ENCODE assay signal across 15 mouse cellular contexts in the genomic region with DNA sequence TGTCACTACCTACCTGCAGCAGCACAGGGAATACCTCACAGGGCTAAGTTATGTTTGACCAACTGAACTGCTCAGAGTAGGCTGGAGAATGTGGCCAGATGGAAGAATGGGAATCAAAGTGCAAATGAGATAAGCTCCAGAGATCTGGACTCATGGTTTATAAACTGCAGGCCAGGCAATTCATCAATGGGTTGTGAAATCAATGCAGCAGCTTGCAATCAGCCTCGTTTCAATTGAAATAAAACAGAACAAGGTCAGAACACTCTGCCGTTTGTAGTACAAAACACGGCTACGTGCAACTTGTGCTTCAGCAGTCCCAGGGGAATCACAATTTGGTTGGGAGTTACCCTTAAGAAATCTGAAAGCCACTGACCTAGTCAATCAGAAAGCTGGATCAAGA.
DNase-seq lines count a peak whose midpoint lies in the region; ATAC-seq lines count a peak whose summit lies in the region.
"Had no signal": no experiment of that assay in that cellular context is flagged by ENCODE, and none has a peak within 500 bp of the region (broad histone marks: within the 10 kb centered on the region; RNA-seq: fewer than 3 reads in every experiment).

No protein-coding gene starts in this region.

- H3K27me3 ChIP-seq in liver, embryonic 15.5 days: no peaks in the 10 kb centered on the region
- H3K27me3 ChIP-seq: kidney, embryonic 15.5 days had no signal

- no peaks in the 10 kb centered on the region for H3K36me3 ChIP-seq in liver, embryonic 15.5 days (replicated peaks)
- H3K36me3 ChIP-seq: kidney, embryonic 15.5 days had no signal

- peak; percentile 32 for DNase-seq in lung, postnatal 36 days
- no peak for DNase-seq in lung, postnatal 10 days
- DNase-seq in adrenal gland, postnatal 14 days: peak; percentile 61
- no peak for DNase-seq in right cerebral cortex, postnatal 4 days
- no peak for DNase-seq in cerebellum, adult 11 months
- DNase-seq in cerebellum, postnatal 10 days: no peak
- DNase-seq: cerebellum, postnatal 25 days; gastrocnemius, postnatal 10 days; heart, postnatal 14 days; lung, postnatal 14 days had no signal

- H3K9ac ChIP-seq in liver, embryonic 15.5 days: no peak overlapping the region
- H3K9ac ChIP-seq: kidney, embryonic 15.5 days had no signal

- no peak overlapping the region for H3K27ac ChIP-seq in liver, embryonic 15.5 days (replicated peaks)
- H3K27ac ChIP-seq: kidney, embryonic 15.5 days; layer of hippocampus, adult 2 months had no signal

- WGBS in liver, embryonic 15.5 days (ENCODE audit: insufficient replicate concordance): 66% methylated on average over 4 of the region's 4 CpGs

- ATAC-seq in liver, embryonic 15.5 days (ENCODE audit: insufficient read depth): peak; percentile 65
- ATAC-seq: CD4-positive, CD25-positive, alpha-beta regulatory T cell, adult 4 months had no signal

- H3K4me3 ChIP-seq in liver, embryonic 15.5 days (replicated peaks): no peak overlapping the region
- H3K4me3 ChIP-seq: kidney, embryonic 15.5 days; layer of hippocampus, adult 2 months had no signal

- no peak overlapping the region for H3K4me2 ChIP-seq in liver, embryonic 15.5 days
- H3K4me2 ChIP-seq: kidney, embryonic 15.5 days; midbrain, embryonic 11.5 days had no signal

- H3K4me1 ChIP-seq in liver, embryonic 15.5 days (replicated peaks): no peaks in the 10 kb centered on the region

- no peaks in the 10 kb centered on the region for H3K9me3 ChIP-seq in liver, embryonic 15.5 days (replicated peaks)
- H3K9me3 ChIP-seq: kidney, embryonic 15.5 days had no signal

Comparison
In these comparisons a context has a peak if more than half of its experiments do, and no peak if none do; other contexts are left out.
1. DNase-seq: peak in lung, postnatal 36 days (single experiment) and adrenal gland, postnatal 14 days (single experiment); none in lung, postnatal 10 days (single experiment), right cerebral cortex, postnatal 4 days (single experiment), cerebellum, adult 11 months (single experiment) and cerebellum, postnatal 10 days (0 of 2).